In genomic region chr14:79164925-79165324, GRCm38 (mm10) we compare ENCODE assay signal across 12 mouse cellular contexts.
DNase-seq lines count a peak whose midpoint lies in the region; ATAC-seq and TF ChIP-seq lines count a peak whose summit lies in the region.
"Had no signal": no experiment of that assay in that cellular context is flagged by ENCODE, and none has a peak within 500 bp of the region (broad histone marks: within the 10 kb centered on the region; RNA-seq: fewer than 3 reads in every experiment).

No protein-coding gene starts in this region.

- no peak for DNase-seq in forebrain, postnatal 0 days
- DNase-seq in forebrain, embryonic 10.5 days (ENCODE audit: extremely low spot score, low spot score), result no peak
- peak; percentile 40 for DNase-seq in lung, embryonic 14.5 days
- no peak for DNase-seq in lung, postnatal 14 days
- DNase-seq in c-Kit-positive CD71-positive TER-119-negative erythroid progenitor cells, embryonic 14.5 days (ENCODE audit: low read depth), result peak; percentile 14
- DNase-seq in thymus, postnatal 0 days (ENCODE audit: low spot score), result peak; percentile 55
- DNase-seq in heart, adult 8-10 months (ENCODE audit: low spot score), result no peak
- no peak for DNase-seq in adrenal gland, adult 8-10 months
- DNase-seq: cerebellum, adult 9-11 months; layer of hippocampus, adult 9-11 months had no signal

- WGBS in forebrain, postnatal 0 days, result 93% methylated on average over 2 of the region's 2 CpGs
- WGBS in forebrain, embryonic 10.5 days, result 95% methylated on average over 2 of the region's 2 CpGs
- 89% methylated on average over 2 of the region's 2 CpGs for WGBS in lung, embryonic 14.5 days

- no peaks in the 10 kb centered on the region for H3K27me3 ChIP-seq in forebrain, postnatal 0 days (ENCODE audit: insufficient read depth, low read length)
- no peaks in the 10 kb centered on the region for H3K27me3 ChIP-seq in forebrain, embryonic 10.5 days (ENCODE audit: poor library complexity, severe bottlenecking)
- H3K27me3 ChIP-seq in lung, embryonic 14.5 days (ENCODE audit: insufficient read depth, low read length), result no peaks in the 10 kb centered on the region
- H3K27me3 ChIP-seq: forebrain, embryonic 13.5 days had no signal

- no peaks in the 10 kb centered on the region for H3K9me3 ChIP-seq in forebrain, postnatal 0 days (ENCODE audit: low read length)
- H3K9me3 ChIP-seq in forebrain, embryonic 10.5 days, result no peaks in the 10 kb centered on the region
- H3K9me3 ChIP-seq in lung, embryonic 14.5 days (ENCODE audit: low read depth, low read length), result no peaks in the 10 kb centered on the region
- H3K9me3 ChIP-seq: forebrain, embryonic 13.5 days; midbrain, embryonic 10.5 days had no signal

- no peak for ATAC-seq in forebrain, postnatal 0 days
- no peak for ATAC-seq in lung, embryonic 14.5 days (ENCODE audit: insufficient read depth)
- ATAC-seq: forebrain, embryonic 13.5 days had no signal

- no peak overlapping the region for H3K9ac ChIP-seq in forebrain, postnatal 0 days
- no peak overlapping the region for H3K9ac ChIP-seq in lung, embryonic 14.5 days
- H3K9ac ChIP-seq: forebrain, embryonic 13.5 days had no signal

- no peak overlapping the region for H3K27ac ChIP-seq in forebrain, postnatal 0 days (ENCODE audit: low read depth, low read length)
- H3K27ac ChIP-seq in forebrain, embryonic 10.5 days, result no peak overlapping the region
- no peak overlapping the region for H3K27ac ChIP-seq in lung, embryonic 14.5 days (ENCODE audit: low read depth)
- H3K27ac ChIP-seq: forebrain, embryonic 13.5 days; midbrain, embryonic 10.5 days had no signal

- no peak overlapping the region for H3K4me3 ChIP-seq in forebrain, postnatal 0 days (ENCODE audit: low read depth, low read length)
- no peak overlapping the region for H3K4me3 ChIP-seq in forebrain, embryonic 10.5 days
- no peak overlapping the region for H3K4me3 ChIP-seq in lung, embryonic 14.5 days (ENCODE audit: low read depth, low read length)
- H3K4me3 ChIP-seq: forebrain, embryonic 13.5 days; midbrain, embryonic 10.5 days had no signal

- no peaks in the 10 kb centered on the region for H3K4me1 ChIP-seq in forebrain, postnatal 0 days (ENCODE audit: insufficient read depth)
- H3K4me1 ChIP-seq in forebrain, embryonic 10.5 days, result peaks cover 7% of the 10 kb centered on the region; the same call in 1 of the 2 replicates
- H3K4me1 ChIP-seq in lung, embryonic 14.5 days (ENCODE audit: insufficient read depth), result no peaks in the 10 kb centered on the region
- H3K4me1 ChIP-seq: forebrain, embryonic 13.5 days; midbrain, embryonic 10.5 days had no signal

- TF ChIP-seq CTCF in forebrain, postnatal 0 days (IDR thresholded peaks at IDR 0.05; ENCODE audit: low read depth), result peak; percentile 54
- TF ChIP-seq CTCF in lung, embryonic 14.5 days (IDR thresholded peaks at IDR 0.05; ENCODE audit: low read depth), result peak; percentile 59

- H3K36me3 ChIP-seq in forebrain, postnatal 0 days (ENCODE audit: insufficient read depth), result peaks cover 5% of the 10 kb centered on the region; the same call in 1 of the 2 replicates
- no peaks in the 10 kb centered on the region for H3K36me3 ChIP-seq in forebrain, embryonic 10.5 days (replicated peaks)
- H3K36me3 ChIP-seq in lung, embryonic 14.5 days (ENCODE audit: insufficient read depth), result 0 out of 2 replicates have a peak, but pooled peaks cover 3% of the 10 kb centered on the region
- H3K36me3 ChIP-seq: midbrain, embryonic 10.5 days had no signal

- no peak overlapping the region for H3K4me2 ChIP-seq in forebrain, postnatal 0 days (ENCODE audit: low read depth)
- H3K4me2 ChIP-seq in lung, embryonic 14.5 days, result no peak overlapping the region
- H3K4me2 ChIP-seq: forebrain, embryonic 13.5 days had no signal

Comparison
In these comparisons a context has a peak if more than half of its experiments do, and no peak if none do; other contexts are left out.
1. DNase-seq: peak in lung, embryonic 14.5 days (single experiment), c-Kit-positive CD71-positive TER-119-negative erythroid progenitor cells, embryonic 14.5 days (single experiment) and thymus, postnatal 0 days (single experiment); none in forebrain, postnatal 0 days (single experiment), forebrain, embryonic 10.5 days (single experiment), lung, postnatal 14 days (single experiment), heart, adult 8-10 months (single experiment) and adrenal gland, adult 8-10 months (single experiment).